Mouse (Mus musculus): ENCODE results near the gene Insrr.

Insrr gene

DNA sequence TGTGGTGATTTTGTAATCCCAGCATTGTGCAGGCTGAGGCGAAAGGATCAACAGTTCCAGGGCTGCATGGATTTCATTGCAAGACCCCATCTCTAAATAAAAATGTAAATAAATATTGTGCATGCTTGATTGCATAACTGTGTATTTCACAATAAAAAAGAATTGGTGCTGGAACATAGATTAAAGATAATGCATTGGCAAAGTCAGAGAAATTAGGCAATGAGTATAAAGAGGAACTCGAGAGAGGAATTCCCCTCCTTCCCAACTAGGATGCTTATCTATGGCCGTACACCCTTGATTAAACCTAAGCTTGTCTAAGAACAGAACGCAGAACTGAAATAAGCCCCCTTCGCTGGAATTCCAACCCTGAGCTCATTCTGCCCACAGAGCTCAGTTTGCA is 11.6 kb upstream of the Insrr start:
- Histone ChIP-seq H3K9me3 (ENCODE audit: low read length) (no peaks in the 10 kb centered on the region), H3K4me3 (replicated peaks; ENCODE audit: low read length) (no peak overlapping the region), H3K4me1 (replicated peaks; ENCODE audit: low read depth, low read length) (peaks cover 21% of the 10 kb centered on the region), H3K27me3 (ENCODE audit: insufficient read depth, low read length) (peaks cover 92% of the 10 kb centered on the region), H3K36me3 (ENCODE audit: insufficient read depth, low read length) (no peaks in the 10 kb centered on the region)
- TF ChIP-seq CTCF (conservative IDR thresholded peaks at IDR 0.05; ENCODE audit: low read length), result no peak
- TF ChIP-seq POU5F1 (IDR thresholded peaks at IDR 0.05; ENCODE audit: borderline replicate concordance, low read length), result no peak
- no peak for TF ChIP-seq NANOG (IDR thresholded peaks at IDR 0.05; ENCODE audit: borderline replicate concordance, low read length)

DNA sequence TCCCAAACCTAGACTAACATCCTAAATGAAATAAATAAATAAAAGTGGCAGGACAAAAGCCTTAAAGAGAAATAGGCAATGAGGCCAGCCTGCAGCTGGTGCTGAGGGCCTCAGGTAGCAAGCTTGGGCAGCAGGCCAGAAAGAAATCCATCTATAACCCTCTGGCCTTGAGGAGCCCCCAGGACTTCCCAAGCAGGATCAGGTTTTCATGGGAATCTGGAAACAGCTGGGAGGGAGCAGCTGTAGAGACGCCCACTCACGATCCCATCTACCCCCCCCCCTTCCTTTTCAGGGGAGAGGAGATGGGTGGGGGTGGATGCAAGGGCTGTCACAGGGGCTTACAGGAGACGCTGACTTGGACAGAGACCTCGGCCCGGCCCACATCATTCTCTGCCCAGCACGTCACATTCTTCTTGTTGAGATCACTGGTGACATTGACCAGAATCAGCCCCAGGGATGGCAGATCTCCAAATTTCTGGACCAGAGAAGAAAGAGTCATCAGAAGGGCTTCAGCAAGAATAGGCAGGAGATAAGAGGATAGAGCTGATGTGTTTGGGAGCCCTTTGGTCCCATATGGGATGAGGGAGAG is 11.0 kb upstream of the Insrr start:
- H3K4me1 ChIP-seq (replicated peaks; ENCODE audit: low read depth, low read length), result peaks cover 21% of the 10 kb centered on the region
- H3K4me3 ChIP-seq (replicated peaks; ENCODE audit: low read length), result no peak overlapping the region
- H3K27me3 ChIP-seq (ENCODE audit: insufficient read depth, low read length), result peaks cover 92% of the 10 kb centered on the region
- TF ChIP-seq POU5F1 (IDR thresholded peaks at IDR 0.05; ENCODE audit: borderline replicate concordance, low read length) (no peak), NANOG (IDR thresholded peaks at IDR 0.05; ENCODE audit: borderline replicate concordance, low read length) (no peak), CTCF (conservative IDR thresholded peaks at IDR 0.05; ENCODE audit: low read length) (no peak)
- H3K9me3 ChIP-seq (ENCODE audit: low read length), result no peaks in the 10 kb centered on the region
- H3K36me3 ChIP-seq (ENCODE audit: insufficient read depth, low read length), result no peaks in the 10 kb centered on the region

DNA sequence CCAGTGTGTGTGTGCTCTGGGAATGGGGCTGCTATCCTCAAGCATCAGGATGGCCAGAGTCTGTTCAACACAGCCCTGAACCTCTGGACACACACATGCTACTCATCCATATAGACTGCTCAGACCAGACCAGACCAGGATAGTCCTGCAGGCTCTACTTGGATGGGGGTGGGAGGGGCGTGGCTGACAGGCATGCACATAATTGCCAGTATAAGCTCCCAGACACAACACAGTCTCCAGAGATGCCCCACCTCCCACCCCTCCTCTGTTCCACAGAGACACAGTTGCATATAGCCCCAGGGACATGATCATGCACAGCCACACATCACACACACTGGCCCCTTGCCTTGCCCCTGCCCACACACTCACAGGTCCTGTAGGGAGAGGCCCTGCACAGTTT is 7.5 kb upstream of the Insrr start:
- Histone ChIP-seq H3K36me3 (ENCODE audit: insufficient read depth, low read length) (no peaks in the 10 kb centered on the region), H3K9me3 (ENCODE audit: low read length) (no peaks in the 10 kb centered on the region), H3K27me3 (ENCODE audit: insufficient read depth, low read length) (peaks cover 92% of the 10 kb centered on the region), H3K4me3 (replicated peaks; ENCODE audit: low read length) (no peak overlapping the region), H3K4me1 (replicated peaks; ENCODE audit: low read depth, low read length) (peaks cover 18% of the 10 kb centered on the region)
- TF ChIP-seq NANOG (IDR thresholded peaks at IDR 0.05; ENCODE audit: borderline replicate concordance, low read length) (no peak), CTCF (conservative IDR thresholded peaks at IDR 0.05; ENCODE audit: low read length) (no peak), POU5F1 (IDR thresholded peaks at IDR 0.05; ENCODE audit: borderline replicate concordance, low read length) (no peak)

DNA sequence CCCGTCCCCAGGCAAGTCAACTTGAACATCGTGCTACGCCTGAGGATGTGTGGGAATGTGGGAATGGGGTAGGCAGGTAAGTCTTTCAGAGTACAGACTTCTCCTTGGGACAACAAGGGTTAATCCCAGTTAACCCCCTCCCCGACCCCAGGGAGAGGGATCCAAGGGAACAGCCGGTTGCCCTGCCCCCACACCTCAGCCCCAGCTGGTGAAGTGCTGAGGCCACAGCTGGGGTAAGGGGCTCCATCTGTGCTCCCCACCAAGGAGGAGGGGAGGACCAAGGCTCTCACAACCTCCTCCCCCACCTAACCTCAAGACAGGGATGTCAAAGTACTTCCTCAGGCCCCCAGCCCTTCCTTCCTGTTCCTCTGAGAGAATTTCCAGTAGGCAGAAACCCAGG is 7.0 kb upstream of the Insrr start:
- Histone ChIP-seq H3K27me3 (ENCODE audit: insufficient read depth, low read length) (peaks cover 94% of the 10 kb centered on the region), H3K36me3 (ENCODE audit: insufficient read depth, low read length) (no peaks in the 10 kb centered on the region), H3K9me3 (ENCODE audit: low read length) (no peaks in the 10 kb centered on the region), H3K4me3 (replicated peaks; ENCODE audit: low read length) (no peak overlapping the region), H3K4me1 (replicated peaks; ENCODE audit: low read depth, low read length) (peaks cover 23% of the 10 kb centered on the region)
- TF ChIP-seq POU5F1 (IDR thresholded peaks at IDR 0.05; ENCODE audit: borderline replicate concordance, low read length) (no peak), CTCF (conservative IDR thresholded peaks at IDR 0.05; ENCODE audit: low read length) (no peak), NANOG (IDR thresholded peaks at IDR 0.05; ENCODE audit: borderline replicate concordance, low read length) (no peak)

DNA sequence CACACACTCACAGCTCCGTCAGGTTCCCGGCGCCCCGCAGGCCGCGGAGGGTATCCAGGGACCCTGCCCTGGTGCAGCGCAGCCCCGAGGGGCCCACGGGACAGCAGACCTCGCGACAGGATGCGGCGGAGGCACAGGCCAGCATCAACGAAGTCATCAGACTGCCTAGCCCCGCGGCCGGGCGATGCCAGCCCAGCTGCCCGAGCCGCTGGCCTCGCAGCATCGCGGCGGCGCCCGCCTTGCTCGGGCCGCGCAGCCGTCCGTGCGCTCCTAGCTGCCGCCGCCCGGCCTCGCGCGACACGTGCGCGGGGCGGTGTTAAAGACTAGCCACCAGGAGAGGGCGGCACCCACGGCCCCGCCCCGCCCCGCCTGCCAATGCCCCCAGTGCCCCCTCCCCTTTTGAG is 1.8 kb upstream of the Insrr start, which contains the start of gene Ntrk1:
Gene Ntrk1 (minus strand): TSS at position 241 of the 404 bp plus-strand sequence.
- Histone ChIP-seq H3K4me3 (replicated peaks; ENCODE audit: low read length) (peak within 1 kb of the TSS; percentile 75), H3K27me3 (ENCODE audit: insufficient read depth, low read length) (peaks cover 98% of the 10 kb centered on the region)
- TF ChIP-seq NANOG (IDR thresholded peaks at IDR 0.05; ENCODE audit: borderline replicate concordance, low read length) (no peak), POU5F1 (IDR thresholded peaks at IDR 0.05; ENCODE audit: borderline replicate concordance, low read length) (no peak), CTCF (conservative IDR thresholded peaks at IDR 0.05; ENCODE audit: low read length) (no peak)

DNA sequence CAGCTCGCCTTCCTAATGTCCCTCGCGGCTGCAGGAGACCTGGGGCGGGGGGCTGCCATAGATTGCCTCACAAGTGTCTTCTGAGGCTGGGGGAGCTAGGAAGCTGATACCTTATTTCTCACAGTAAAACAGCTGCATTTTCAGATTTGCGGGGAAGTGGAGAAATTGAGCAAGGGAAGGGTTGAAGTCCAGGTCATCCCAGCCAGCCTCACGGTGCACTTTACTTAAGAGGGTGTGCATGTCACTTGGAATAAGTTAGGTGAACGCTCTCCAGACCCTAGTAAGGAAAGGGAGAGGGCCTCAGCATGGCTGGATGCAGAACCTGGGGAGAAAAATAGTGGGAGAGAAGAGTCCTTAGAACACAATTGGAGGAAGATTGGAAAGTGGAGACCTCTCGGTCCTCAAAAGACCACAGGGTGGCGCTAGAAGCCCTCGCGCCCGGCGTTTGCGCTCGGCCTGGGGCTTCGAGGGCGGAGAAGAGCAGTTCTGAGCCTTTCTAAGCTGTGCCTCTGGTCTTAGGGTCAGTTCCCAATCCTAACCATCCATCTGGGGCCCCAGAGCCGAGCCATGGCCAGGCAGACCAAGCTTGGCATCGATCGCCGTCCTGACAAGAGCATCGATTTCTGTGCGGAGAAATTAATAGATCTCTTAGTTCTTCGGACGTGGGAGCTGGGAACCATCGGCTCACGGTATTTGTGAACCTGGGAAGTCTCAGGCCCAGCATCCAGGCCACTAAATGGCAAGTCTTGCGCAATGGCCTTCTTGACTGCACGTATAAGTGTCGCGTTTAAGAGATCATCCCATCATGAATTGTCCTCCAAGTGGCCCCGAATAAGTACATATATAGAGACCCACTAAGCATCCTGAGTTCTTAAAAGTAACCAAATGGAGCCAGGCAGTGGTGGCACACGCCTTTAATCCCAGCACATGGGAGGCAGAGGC is 1.1 kb upstream of the Insrr start:
- Histone ChIP-seq H3K4me1 (replicated peaks; ENCODE audit: low read depth, low read length) (peaks cover 32% of the 10 kb centered on the region), H3K27me3 (ENCODE audit: insufficient read depth, low read length) (peaks cover 98% of the 10 kb centered on the region), H3K36me3 (ENCODE audit: insufficient read depth, low read length) (no peaks in the 10 kb centered on the region), H3K9me3 (ENCODE audit: low read length) (no peaks in the 10 kb centered on the region), H3K4me3 (replicated peaks; ENCODE audit: low read length) (peak overlapping the region; percentile 75)
- TF ChIP-seq CTCF (conservative IDR thresholded peaks at IDR 0.05; ENCODE audit: low read length) (peak; percentile 71), NANOG (IDR thresholded peaks at IDR 0.05; ENCODE audit: borderline replicate concordance, low read length) (no peak), POU5F1 (IDR thresholded peaks at IDR 0.05; ENCODE audit: borderline replicate concordance, low read length) (no peak)

More for the DNA sequence above, 1.8 kb upstream of the Insrr start, which contains the start of gene Ntrk1:
- Histone ChIP-seq H3K9me3 (ENCODE audit: low read length) (no peaks in the 10 kb centered on the region), H3K36me3 (ENCODE audit: insufficient read depth, low read length) (no peaks in the 10 kb centered on the region), H3K4me1 (replicated peaks; ENCODE audit: low read depth, low read length) (peaks cover 32% of the 10 kb centered on the region)

DNA sequence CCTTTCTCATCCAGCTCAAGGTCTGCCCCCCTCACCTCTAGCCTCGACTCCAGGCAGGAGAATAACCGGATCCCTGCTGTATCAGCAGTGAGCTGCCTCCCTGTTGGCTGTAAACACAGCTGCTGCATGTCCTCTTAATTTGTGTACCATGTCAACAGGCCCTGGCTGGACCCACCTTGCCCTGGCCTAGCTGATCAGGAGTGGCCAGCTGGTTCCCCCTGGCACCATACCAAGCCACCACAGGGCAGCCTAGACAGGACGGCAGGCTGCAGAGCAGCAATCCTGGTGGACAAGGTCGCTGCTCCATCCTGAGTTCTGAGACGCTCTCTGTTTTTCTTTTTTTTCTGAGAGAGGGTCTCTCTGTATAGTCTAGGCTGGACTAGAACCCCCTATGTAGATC is 4.9 kb downstream of the Insrr start:
- Histone ChIP-seq H3K4me3 (replicated peaks; ENCODE audit: low read length) (no peak overlapping the region), H3K27me3 (ENCODE audit: insufficient read depth, low read length) (peaks cover 100% of the 10 kb centered on the region), H3K36me3 (ENCODE audit: insufficient read depth, low read length) (no peaks in the 10 kb centered on the region), H3K4me1 (replicated peaks; ENCODE audit: low read depth, low read length) (peaks cover 37% of the 10 kb centered on the region), H3K9me3 (ENCODE audit: low read length) (no peaks in the 10 kb centered on the region)
- TF ChIP-seq NANOG (IDR thresholded peaks at IDR 0.05; ENCODE audit: borderline replicate concordance, low read length) (no peak), CTCF (conservative IDR thresholded peaks at IDR 0.05; ENCODE audit: low read length) (no peak), POU5F1 (IDR thresholded peaks at IDR 0.05; ENCODE audit: borderline replicate concordance, low read length) (no peak)

DNA sequence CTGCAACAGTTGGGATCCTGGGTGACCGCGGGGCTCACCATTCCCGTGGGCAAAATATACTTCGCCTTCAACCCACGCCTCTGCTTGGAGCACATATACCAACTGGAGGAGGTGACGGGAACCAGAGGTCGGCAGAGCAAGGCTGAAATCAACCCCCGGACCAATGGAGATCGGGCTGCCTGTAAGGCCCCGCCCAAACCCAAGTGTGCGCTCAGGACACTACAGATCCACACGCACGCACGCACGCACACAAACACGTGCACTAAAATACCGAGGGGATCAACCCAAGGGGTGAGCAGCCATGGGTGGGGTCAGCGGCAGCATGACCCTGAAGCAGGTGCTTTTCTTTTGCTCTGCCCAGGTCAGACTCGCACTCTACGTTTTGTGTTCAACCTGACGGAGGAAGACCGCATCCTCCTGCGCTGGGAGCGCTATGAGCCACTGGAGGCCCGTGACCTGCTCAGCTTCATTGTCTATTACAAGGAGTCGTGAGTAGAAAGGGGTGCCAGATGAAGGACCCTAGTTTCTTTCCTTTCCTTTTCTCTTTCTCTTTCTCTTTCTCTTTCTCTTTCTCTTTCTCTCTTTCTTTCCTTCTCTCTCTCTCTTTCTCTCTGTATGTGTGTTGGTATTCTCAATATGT is 7.4 kb downstream of the Insrr start:
- Histone ChIP-seq H3K27me3 (ENCODE audit: insufficient read depth, low read length) (peaks cover 100% of the 10 kb centered on the region), H3K36me3 (ENCODE audit: insufficient read depth, low read length) (no peaks in the 10 kb centered on the region), H3K9me3 (ENCODE audit: low read length) (no peaks in the 10 kb centered on the region), H3K4me1 (replicated peaks; ENCODE audit: low read depth, low read length) (peaks cover 31% of the 10 kb centered on the region), H3K4me3 (replicated peaks; ENCODE audit: low read length) (peak overlapping the region; percentile 60)
- TF ChIP-seq CTCF (conservative IDR thresholded peaks at IDR 0.05; ENCODE audit: low read length) (no peak), POU5F1 (IDR thresholded peaks at IDR 0.05; ENCODE audit: borderline replicate concordance, low read length) (no peak), NANOG (IDR thresholded peaks at IDR 0.05; ENCODE audit: borderline replicate concordance, low read length) (no peak)

Measured in E14TG2a.4 (cell line).